Mouse (Mus musculus): Measurements from ENCODE around the gene App.

The App gene

GRCm38 (mm10) chr16:84966983-84967382, 206.6 kb downstream of the App start:
- no peak for DNase-seq

GRCm38 (mm10) chr16:84966096-84966495, 207.5 kb downstream of the App start:
- no peak for DNase-seq

GRCm38 (mm10) chr16:84963960-84964359, 209.6 kb downstream of the App start:
- DNase-seq: no peak

GRCm38 (mm10) chr16:84963527-84963926, 210.0 kb downstream of the App start:
- DNase-seq: no peak

- no peak for DNase-seq
Observed at GRCm38 (mm10) chr16:84957253-84957652, 216.3 kb downstream of the App start.

GRCm38 (mm10) chr16:84956690-84957089, 216.9 kb downstream of the App start:
- DNase-seq: no peak

GRCm38 (mm10) chr16:84955840-84956239, 217.7 kb downstream of the App start:
- DNase-seq: no peak

- DNase-seq: peak; percentile 65 to 84
Observed at GRCm38 (mm10) chr16:84955204-84955839, 218.2 kb downstream of the App start.

- DNase-seq: no peak
Observed at GRCm38 (mm10) chr16:84931024-84931423, 242.5 kb downstream of the App start.

- DNase-seq: no peak
Observed at GRCm38 (mm10) chr16:84927827-84928226, 245.7 kb downstream of the App start.

- DNase-seq: no peak
Observed at GRCm38 (mm10) chr16:84919649-84920308, 253.8 kb downstream of the App start.

GRCm38 (mm10) chr16:84919087-84919486, 254.5 kb downstream of the App start:
- no peak for DNase-seq

GRCm38 (mm10) chr16:84916772-84917171, 256.8 kb downstream of the App start:
- DNase-seq: no peak

GRCm38 (mm10) chr16:84911477-84912165, 261.9 kb downstream of the App start:
- no peak for DNase-seq

- DNase-seq: no peak
Observed at GRCm38 (mm10) chr16:84902995-84903394, 270.6 kb downstream of the App start.
